Mouse (Mus musculus): ENCODE results near the gene Cdadc1.

DNA sequence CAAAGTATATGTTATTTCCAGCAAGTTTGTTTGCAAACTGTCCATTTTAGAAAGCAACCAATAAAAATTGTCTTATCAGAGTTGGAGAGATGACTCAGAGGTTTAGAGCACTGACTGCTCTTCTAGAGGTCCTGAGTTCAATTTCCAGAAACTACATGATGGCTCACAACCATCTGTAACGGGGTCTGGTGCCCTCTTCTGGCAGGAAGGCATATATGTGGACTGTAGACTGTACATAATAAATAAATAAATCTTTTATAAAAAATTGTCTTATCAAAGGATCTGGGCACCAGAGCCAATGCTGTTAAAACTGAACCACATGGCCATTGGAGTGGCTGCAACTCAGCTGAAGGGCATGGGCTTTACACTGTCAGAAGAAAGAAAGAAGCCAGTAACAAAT lies 7.1 kb downstream of the Cdadc1 start:
- no peak for TF ChIP-seq POLR2A (IDR thresholded peaks at IDR 0.05; ENCODE audit: extremely low read depth, insufficient read depth, low read length)
- TF ChIP-seq CTCF (IDR thresholded peaks at IDR 0.05; ENCODE audit: extremely low read depth, insufficient read depth, low read length), result peak; percentile 18; the same call in 1 of the 2 replicates
